Mouse (Mus musculus) kidney, embryonic 14.5 days (tissue): ENCODE measurements around the gene Nol11. TPM values are rescaled to one million over a fixed set of nuclear protein-coding genes. Genes with fewer than 3 reads are reported as not detected.
"Not testable (repeated sequence)": the region's sequence is repeated elsewhere in the genome, so short reads cannot be mapped to it uniquely, and the experiment has no call there.

Experiments used
- ATAC-seq: fragments of 200-750 bp; cut with Nextera tagmentation; 2 replicates; pipeline ENCODE4 v1.8.0; 2017; ENCODE audit warnings: moderate number of reproducible peaks, mild to moderate bottlenecking, moderate TSS enrichment, moderate library complexity; ENCODE audit not compliant: low FRiP score, low TSS enrichment
- H3K27ac ChIP-seq: fragments of 300-500 bp; sonication (generic); 2 replicates; pipeline ENCODE4 v1.5.1; 2014; ENCODE audit warnings: low read depth, mild to moderate bottlenecking, low read length, moderate library complexity, mixed read lengths
- H3K27me3 ChIP-seq: fragments of 300-500 bp; sonication (generic); 2 replicates; pipeline ENCODE4 v1.6.1; 2014; ENCODE audit warnings: mild to moderate bottlenecking, low read length; ENCODE audit not compliant: control insufficient read depth, insufficient read depth
- H3K36me3 ChIP-seq: fragments of 300-500 bp; sonication (generic); 2 replicates; pipeline ENCODE4 v1.6.1; 2014; ENCODE audit warnings: low read length, mixed read lengths; ENCODE audit not compliant: control insufficient read depth, insufficient read depth
- H3K4me1 ChIP-seq: fragments of 300-500 bp; sonication (generic); 2 replicates; pipeline ENCODE4 v1.6.1; 2014; ENCODE audit warnings: low read length, mixed read lengths; ENCODE audit not compliant: control insufficient read depth, insufficient read depth
- H3K4me2 ChIP-seq: fragments of 300-500 bp; sonication (generic); replicated peaks from 2 replicates; pipeline ENCODE4 v1.6.1; 2014; ENCODE audit warnings: low read depth, mild to moderate bottlenecking, low read length
- H3K4me3 ChIP-seq: fragments of 300-500 bp; sonication (generic); 2 replicates; pipeline ENCODE4 v1.5.1; 2014; ENCODE audit warnings: mild to moderate bottlenecking, low read length
- H3K9ac ChIP-seq: fragments of 300-500 bp; sonication (generic); 2 replicates; pipeline ENCODE4 v1.6.1; 2014; ENCODE audit warnings: low read depth, mild to moderate bottlenecking, low read length, moderate library complexity
- H3K9me3 ChIP-seq: fragments of 300-500 bp; sonication (generic); 2 replicates; pipeline ENCODE4 v1.6.1; 2016; ENCODE audit warnings: low read length; ENCODE audit not compliant: control insufficient read depth
- WGBS: fragments of 180-500 bp; shearing (Covaris S2); extraction: QIAGEN DNeasy Blood & Tissue Kit; methylation state at CpG from one replicate; pipeline ENCODE4 v1.1.7; 2014; 5-methylcytosine and 5-hydroxymethylcytosine counted together
- polyA plus RNA-seq: library from polyadenylated mRNA; unstranded; fragments of >200 nt; fragmentation: Nextera tagmentation; extraction: Ambion mirVana; gene quantifications from 2 replicates; pipeline ENCODE4 v1.2.1, GENCODE M21; 2014

Nol11 gene
- polyA plus RNA-seq, 1 experiment from 2014 or later: 70.4 TPM

GRCm38 (mm10) chr11:107130879-107131748 lies 58.1 kb downstream of the Nol11 start:
- no peaks in the 10 kb centered on the region for H3K27me3 ChIP-seq
- H3K9me3 ChIP-seq: no peaks in the 10 kb centered on the region
- peak overlapping the region; percentile 98 for H3K9ac ChIP-seq
- H3K36me3 ChIP-seq: no peaks in the 10 kb centered on the region
- peak overlapping the region; percentile 82 for H3K4me2 ChIP-seq
- peak overlapping the region; percentile 87 for H3K4me3 ChIP-seq
- peak; percentile 75 for ATAC-seq
- peak overlapping the region; percentile 93 for H3K27ac ChIP-seq
- under 1% methylated on average over 37 of the region's 65 CpGs for WGBS
- H3K4me1 ChIP-seq: 0 out of 2 replicates have a peak, but pooled peaks cover 3% of the 10 kb centered on the region

- H3K9ac ChIP-seq: peak overlapping the region; percentile 98
Measured at GRCm38 (mm10) chr11:107130221-107130788, 58.9 kb downstream of the Nol11 start.

GRCm38 (mm10) chr11:107129641-107130040 lies 59.5 kb downstream of the Nol11 start:
- Histone ChIP-seq H3K9ac (peak overlapping the region; percentile 98; the same call in 1 of the 2 replicates), H3K4me2 (peak overlapping the region; percentile 82), H3K27me3 (no peaks in the 10 kb centered on the region), H3K9me3 (no peaks in the 10 kb centered on the region), H3K27ac (no peak overlapping the region), H3K4me1 (peaks cover 8% of the 10 kb centered on the region), H3K36me3 (no peaks in the 10 kb centered on the region), H3K4me3 (peak overlapping the region; percentile 87)
- WGBS: 14% methylated on average over 2 of the region's 2 CpGs
- ATAC-seq: no peak

More at GRCm38 (mm10) chr11:107130221-107130788, 58.9 kb downstream of the Nol11 start:
- Histone ChIP-seq H3K4me2 (peak overlapping the region; percentile 82), H3K36me3 (no peaks in the 10 kb centered on the region), H3K27me3 (no peaks in the 10 kb centered on the region), H3K4me3 (peak overlapping the region; percentile 87), H3K9me3 (no peaks in the 10 kb centered on the region), H3K27ac (no peak overlapping the region), H3K4me1 (0 out of 2 replicates have a peak, but pooled peaks cover 3% of the 10 kb centered on the region)
- under 1% methylated on average over 18 of the region's 18 CpGs for WGBS
- no peak for ATAC-seq

- H3K9ac ChIP-seq, H3K36me3 ChIP-seq, H3K9me3 ChIP-seq, H3K27ac ChIP-seq, H3K4me3 ChIP-seq, H3K4me2 ChIP-seq, ATAC-seq, H3K27me3 ChIP-seq: not testable (repeated sequence)
- WGBS: 73% methylated on average over 1 of the region's 2 CpGs
- H3K4me1 ChIP-seq: peaks cover 20% of the 10 kb centered on the region
Measured at GRCm38 (mm10) chr11:107126716-107127115, 62.5 kb downstream of the Nol11 start.

- Histone ChIP-seq H3K4me1 (peaks cover 20% of the 10 kb centered on the region), H3K4me2 (no peak overlapping the region), H3K27ac (no peak overlapping the region), H3K36me3 (no peaks in the 10 kb centered on the region), H3K4me3 (no peak overlapping the region), H3K27me3 (no peaks in the 10 kb centered on the region), H3K9ac (no peak overlapping the region), H3K9me3 (no peaks in the 10 kb centered on the region)
- no peak for ATAC-seq
- 82% methylated on average over 4 of the region's 4 CpGs for WGBS
Measured at GRCm38 (mm10) chr11:107125011-107125410, 64.2 kb downstream of the Nol11 start.

GRCm38 (mm10) chr11:107124327-107124731 lies 64.9 kb downstream of the Nol11 start:
- H3K9me3 ChIP-seq: no peaks in the 10 kb centered on the region
- H3K27ac ChIP-seq: no peak overlapping the region
- 29% methylated on average over 7 of the region's 7 CpGs for WGBS
- H3K27me3 ChIP-seq: no peaks in the 10 kb centered on the region
- no peak overlapping the region for H3K9ac ChIP-seq
- H3K36me3 ChIP-seq: no peaks in the 10 kb centered on the region
- ATAC-seq: peak; percentile 91
- 0 out of 2 replicates have a peak overlapping the region, but pooled peaks have one; percentile 4 for H3K4me2 ChIP-seq
- H3K4me1 ChIP-seq: peaks cover 20% of the 10 kb centered on the region
- H3K4me3 ChIP-seq: no peak overlapping the region

GRCm38 (mm10) chr11:107117789-107118188 lies 71.4 kb downstream of the Nol11 start:
- ATAC-seq: no peak
- no peak overlapping the region for H3K27ac ChIP-seq
- H3K9me3 ChIP-seq: no peaks in the 10 kb centered on the region
- no peaks in the 10 kb centered on the region for H3K27me3 ChIP-seq
- no peak overlapping the region for H3K4me3 ChIP-seq
- H3K4me1 ChIP-seq: peaks cover 15% of the 10 kb centered on the region
- H3K4me2 ChIP-seq: no peak overlapping the region
- no peak overlapping the region for H3K9ac ChIP-seq
- 71% methylated on average over 12 of the region's 12 CpGs for WGBS
- H3K36me3 ChIP-seq: no peaks in the 10 kb centered on the region
